Mouse (Mus musculus) spleen, postnatal 14 days (tissue): ENCODE measurements around the gene Tph2.
"Not testable (repeated sequence)": the region's sequence is repeated elsewhere in the genome, so short reads cannot be mapped to it uniquely, and the experiment has no call there.

Source experiments
- DNase-seq, 2 experiments: peaks; one replicate each; pipeline ENCODE4 v3.0.0; 2021 to 2022; ENCODE audit warnings: low spot score in 2 of 2

The Tph2 gene

DNA sequence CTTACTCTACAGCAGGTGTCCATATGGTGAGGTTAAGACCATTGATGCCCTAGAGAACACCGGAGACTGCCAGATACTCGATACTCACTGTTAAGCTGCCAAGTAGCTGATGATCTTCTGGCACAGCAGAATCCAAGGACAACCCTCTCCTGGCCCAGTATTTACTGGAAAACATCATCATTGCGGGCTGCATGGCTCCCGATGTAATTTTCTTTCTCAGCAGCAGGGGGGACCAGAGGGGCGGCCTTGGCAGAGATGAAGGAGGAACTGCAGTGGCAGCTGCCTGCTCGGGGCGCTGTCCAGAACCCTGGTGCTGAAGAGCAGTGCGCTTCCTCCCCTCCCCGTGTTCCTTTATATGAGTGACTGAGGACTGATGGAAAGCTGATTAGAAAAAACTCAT, at the start of gene Tph2:
Gene Tph2, minus strand, starts transcription at position 326 of the 400 bp plus-strand sequence.
- DNase-seq, result peak; percentile 32 to 50

DNA sequence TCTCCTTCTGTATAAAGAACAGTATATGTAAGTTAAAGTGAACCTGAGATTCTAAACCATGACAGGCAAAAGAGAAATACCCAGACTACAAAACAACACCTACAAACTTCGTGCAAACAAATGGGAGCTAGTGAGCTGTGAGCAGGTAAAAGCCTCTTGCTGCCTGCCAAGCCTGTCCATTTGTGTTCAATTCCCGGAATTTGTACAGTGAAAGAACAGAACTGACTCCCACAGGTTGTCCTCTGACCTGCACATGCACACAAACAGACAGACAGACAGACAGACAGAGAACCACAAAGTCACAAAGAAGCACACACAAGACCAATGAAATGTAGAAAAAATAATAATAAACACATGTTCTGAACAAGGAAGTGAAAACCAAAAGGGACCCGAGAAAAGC, 49.0 kb upstream of the Tph2 start:
- no peak for DNase-seq

DNA sequence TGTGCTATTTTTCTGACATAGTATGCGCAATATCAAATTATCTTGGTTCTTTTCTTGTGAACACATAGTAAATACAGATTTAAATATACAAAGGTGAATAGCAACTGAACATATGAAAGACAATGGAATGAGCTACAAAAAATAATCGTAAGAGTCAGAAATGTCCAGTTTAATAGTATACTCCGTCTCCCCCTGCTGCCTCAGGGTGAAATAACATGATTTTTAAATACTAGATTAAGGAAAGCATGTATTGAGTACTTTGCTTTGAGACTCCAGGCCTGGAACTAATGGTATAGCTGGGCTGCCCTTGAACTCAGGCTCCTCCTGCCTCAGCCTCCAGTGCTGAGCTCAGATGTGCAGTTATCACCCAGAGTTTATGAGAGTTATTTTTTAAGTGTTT, 47.7 kb upstream of the Tph2 start:
- DNase-seq, result no peak

DNA sequence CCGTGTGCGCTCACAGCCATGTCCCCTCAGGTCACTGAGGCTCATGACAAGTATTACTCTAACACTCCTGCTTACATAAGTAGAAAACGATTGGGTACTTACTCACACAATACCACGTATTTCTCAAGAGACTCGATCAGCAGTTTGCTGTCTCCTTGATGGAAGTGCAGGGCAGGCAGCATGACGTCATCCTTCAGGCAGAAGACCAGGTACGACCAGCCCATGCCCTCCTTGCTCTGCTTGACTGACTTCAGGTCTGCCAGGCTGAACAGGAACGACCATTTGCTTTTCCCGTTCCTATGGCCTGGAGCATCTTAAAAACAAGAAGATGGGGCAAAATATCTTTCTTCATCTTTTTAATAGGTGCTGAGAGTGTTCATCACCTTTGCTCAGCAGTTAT, 44.2 kb upstream of the Tph2 start:
- no peak for DNase-seq

DNA sequence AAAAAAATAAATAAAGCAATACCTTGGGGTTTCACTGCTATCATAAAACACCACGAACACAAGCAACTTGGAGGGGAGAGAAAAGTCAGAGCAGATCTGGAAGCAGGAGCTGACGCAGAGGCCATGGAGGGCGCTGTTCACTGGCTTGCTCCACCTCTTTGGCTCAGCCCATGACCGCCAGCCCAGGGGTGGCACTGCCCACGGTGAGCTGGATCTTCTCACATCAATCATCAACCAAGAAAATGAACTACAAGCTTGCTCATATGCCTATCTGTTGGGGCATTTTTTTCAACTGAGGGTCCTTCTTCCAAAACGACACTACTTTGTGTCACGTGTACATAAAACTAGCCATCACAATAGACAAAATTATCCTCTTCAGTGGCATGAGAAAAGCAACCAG, 41.8 kb upstream of the Tph2 start:
- DNase-seq, result no peak

DNA sequence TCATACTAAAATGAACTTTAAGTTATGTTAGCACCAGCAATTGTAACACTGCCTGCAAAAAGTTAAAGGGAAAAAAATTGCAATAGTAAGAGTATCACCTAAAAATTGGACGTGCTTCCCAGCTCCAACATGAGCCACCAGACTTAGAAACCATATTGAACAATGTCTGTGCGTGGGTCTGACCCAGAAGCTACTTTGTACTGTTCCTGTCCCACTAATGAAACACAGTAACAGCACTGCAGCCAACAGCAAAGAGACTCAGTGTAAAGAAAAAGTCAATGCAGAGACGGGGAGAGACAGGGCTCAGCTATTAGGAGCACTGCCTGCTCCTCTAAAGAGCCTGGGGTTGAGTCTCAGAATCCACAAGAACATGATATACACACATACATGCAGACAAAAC, 39.0 kb upstream of the Tph2 start:
- DNase-seq, result no peak

DNA sequence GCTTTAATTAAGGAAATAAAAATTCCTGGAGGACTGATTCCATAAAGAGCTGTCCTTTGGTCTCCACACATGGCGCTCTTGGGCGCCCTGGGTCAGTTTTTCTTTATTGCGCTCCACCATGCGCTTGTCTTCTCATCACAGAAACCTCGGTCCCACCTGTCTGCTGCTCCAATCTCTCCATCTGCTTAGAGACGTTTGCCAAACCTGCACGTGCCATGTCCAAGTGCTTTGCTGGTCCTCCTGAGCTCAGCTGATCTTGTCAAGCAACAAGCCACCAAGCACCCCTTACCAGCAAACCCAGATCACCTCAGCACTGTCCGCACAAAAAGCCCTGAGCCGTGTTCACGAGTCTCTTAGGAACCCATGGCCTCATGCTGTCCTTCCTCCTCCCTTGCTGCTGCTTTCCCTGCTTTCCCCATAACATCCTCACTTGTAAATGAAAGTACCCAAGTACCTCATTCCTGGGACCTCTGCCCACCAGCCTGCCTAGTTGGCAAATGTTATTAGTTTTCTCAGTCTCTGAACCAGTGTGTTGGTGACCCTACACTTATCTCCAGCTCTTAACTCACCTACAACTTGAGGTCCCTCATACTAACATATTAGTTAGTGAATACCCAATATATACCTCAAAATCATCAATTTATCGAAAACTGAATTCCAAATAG, 28.2 kb upstream of the Tph2 start:
- DNase-seq, result no peak

DNA sequence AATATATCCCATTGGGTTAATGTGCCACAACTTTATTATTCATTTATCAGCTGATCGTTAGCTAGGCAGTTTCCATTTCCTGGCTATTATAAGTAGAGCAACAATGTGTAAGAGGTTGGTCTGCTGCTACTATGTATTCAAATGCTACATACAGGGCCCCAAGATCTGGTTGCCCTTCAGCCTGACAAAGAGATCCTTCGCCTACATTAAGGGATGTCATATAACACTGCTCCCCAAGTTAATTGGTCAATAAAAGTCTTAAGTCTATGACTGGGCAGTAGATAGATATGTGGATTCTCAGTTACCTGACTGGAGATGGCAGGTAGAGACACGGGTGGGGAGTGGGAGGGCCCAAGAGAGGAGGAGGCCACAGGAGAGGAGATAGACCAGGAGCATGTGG, 21.0 kb upstream of the Tph2 start:
- DNase-seq, result no peak

DNA sequence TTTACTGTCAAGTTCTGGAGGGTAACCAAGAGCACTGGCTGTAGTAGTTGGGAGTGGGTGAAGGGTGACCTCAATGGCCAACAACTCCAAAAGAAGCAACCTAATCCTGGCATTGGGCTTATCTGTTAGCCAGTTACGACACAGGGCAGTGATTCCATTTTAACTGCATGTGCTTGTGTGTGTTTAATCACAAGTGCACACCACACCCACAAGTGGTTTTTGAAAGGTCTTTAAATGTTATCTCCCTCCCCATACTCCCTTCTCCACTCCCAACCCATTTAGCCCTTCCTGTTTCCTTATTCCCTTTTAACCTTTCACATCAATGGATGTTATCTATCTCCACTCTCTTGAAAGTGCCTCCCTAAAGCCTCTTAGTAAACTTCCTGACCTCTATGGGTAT, 20.5 kb upstream of the Tph2 start:
- DNase-seq, result no peak

DNA sequence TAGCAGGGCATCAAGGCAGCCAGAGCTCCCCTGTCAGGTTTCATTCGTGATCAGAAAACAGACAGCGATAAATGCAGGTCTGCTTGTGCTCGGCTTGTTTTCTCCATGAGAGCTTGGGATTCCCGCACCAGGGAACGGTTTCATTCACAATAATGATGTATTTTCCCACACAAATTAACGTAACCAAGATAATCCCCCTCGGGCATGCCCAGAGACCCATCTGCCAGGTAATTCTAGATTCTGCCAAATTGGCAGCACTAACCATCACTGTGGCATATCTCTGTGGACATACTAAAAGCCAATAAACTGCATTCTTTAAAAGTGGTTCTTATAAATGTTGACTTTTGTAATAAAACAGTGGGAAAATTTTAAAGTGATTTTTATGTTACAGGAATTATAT, 6.4 kb upstream of the Tph2 start:
- DNase-seq, result no peak

DNA sequence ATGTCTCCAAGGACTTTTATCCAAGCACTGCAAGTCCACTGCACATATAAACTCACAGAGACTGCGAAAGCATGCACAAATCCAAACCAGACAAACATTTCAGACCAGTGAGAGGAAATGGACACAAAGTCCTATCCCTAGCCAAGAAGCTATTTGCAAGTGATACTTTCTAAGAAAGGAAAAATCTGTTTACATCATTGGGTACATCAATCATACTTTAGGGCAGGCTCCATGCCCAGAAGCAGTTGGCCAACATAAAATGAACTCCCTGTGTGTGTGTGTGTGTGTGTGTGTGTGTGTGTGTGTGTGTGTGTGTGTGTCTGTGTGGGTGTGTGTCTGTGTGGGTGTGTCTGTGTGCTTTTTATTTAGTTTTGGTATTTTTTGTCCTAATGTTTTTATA, 2.6 kb upstream of the Tph2 start:
- no peak for DNase-seq

DNA sequence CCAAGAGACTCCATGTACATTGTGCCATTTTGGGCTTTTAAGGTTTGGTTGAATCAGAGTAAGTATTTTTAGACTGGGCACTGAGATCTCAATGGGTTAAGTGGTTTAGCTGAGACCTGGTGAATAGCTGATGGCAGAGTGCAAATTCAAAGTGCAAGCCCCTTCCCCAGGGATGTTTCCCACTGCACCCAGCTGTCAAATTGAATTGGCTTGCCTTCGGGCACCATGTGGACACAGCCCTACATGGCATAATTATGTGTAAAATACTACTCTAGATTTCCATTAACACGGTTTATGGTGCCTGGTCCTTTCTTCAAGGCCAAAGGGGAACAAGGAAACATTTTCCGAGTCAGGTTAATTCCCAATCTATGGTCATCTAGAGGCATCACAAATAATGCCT, 3.8 kb downstream of the Tph2 start:
- no peak for DNase-seq

DNA sequence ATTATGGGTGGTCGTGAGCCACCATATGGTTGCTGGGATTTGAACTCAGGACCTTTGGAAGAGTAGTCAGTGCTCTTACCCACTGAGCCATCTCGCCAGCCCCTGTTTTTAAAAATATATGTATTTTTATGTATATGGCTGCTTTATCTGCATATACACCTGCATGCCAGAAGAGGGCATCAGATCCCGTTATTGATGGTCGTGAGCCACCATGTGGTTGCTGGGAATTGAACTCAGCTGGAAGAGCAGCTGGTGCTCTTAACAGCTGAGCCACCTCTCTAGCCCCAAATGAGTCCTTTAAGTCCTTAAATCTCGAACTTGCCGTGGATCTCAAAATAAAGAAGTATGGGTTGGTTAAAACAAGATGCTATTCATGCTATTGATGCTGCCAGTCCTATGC, 6.8 kb downstream of the Tph2 start:
- not testable (repeated sequence) for DNase-seq

DNA sequence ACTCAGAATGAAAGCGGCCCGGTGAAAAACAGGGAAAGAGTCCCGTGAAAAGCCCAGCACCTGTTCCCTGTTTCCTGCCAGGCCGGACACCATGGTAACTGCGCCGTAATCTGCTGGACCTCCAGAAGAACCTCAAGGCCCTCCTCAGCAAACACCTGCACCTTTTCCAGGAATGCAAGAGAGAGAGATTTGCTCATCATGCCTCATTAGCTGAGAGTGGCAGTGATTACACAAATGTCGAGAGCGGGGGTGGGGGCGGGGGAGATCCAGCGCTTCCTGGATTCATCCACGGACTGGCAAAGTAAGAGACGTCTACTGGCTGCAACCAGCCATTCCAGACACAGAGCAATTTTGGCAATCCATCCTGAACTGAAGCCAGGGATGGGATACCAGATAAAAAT, 9.2 kb downstream of the Tph2 start:
- no peak for DNase-seq

DNA sequence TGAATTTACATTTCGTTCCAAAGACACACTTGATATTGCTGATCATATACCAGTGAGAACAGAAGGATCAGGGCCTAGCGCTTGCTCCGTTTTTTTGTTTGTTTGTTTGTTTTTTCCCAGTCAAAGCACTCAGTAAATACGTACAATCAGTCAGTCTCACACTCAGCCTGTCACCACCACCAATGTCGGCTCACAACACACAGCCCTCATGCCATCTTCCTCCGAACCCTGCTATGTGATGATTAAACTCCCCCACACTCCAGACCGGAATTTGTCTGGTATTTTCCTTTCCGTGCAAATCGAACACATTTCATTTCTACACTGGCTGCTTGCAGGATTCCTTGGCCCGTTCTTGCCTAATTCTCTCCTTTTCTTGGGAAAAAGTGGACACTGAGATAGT, 11.5 kb downstream of the Tph2 start:
- DNase-seq, result no peak

DNA sequence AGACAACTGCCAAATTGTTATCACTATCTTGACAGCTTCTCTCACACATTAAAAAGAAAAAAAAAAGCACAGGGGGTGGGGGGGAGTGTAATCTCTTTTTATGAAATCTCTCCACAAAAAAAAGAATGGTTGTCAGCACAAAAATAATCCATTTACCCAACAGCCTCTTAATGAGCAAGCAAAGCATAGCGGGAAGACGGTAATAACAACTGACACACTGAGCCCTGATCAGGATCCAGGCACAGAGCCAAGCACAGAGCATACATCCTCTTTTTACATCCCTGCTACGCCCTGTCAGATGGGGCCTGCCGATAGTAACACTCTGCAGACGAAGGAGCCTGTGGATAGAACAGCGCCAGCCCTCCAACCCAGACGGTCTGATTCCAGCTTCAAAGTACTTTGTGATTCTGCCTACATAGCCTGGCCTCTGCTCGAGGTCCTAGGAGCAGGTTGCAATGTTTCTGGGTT, 13.4 kb downstream of the Tph2 start:
- DNase-seq, result no peak

DNA sequence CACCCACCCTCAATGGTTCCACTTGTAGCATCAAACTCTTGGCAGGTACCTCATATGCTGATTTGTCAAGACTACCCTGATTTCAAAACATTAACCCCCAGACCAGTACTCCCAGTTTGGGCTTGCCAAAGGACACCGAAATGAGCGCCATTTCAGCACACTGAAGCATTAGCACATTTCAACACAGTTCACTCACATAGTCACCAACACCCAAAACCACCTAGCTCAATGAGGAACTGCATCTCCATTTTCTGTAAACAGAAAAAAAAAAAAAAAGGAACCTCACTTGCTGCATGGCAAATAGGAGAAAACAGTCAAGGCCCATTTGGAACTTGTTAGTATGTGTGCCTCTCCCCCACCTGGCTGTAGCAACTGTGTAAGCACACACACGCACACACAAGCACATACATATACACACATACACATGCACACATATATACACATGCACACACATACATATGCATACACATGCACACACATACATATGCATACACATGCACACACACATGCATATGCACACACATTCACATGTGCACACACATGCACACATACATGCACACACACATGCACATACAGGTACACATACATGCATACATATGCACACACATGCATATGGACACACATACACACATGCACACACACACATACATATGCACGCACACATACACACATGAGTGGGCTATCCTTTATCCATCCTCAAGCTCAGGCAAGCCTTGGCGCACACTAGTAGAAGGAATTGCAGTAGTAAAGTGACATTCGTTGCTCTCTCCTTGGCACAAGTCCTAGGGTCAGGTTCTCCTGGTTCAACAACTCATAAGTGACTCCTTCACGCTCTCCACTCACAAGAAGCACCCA, 14.1 kb downstream of the Tph2 start:
- DNase-seq, result no peak

DNA sequence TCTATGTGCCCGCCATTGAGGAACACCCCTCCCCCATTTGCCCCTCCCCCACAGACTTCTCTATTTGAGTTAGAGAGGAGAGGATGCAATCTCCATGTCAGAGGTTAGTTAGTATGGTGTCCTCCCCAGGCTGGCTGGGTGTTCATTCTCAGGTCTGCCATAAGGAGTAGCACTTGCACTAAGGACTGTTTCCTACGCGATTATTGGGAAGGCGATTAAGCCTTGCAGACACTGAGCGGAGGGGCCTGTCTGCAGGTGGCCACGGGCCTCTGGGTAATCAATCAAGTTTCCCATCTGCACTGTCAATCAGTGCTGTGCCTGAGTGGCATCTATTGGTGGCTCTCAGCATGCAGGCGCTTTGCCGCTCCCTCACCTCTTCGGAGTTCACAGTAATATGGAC, 15.4 kb downstream of the Tph2 start:
- DNase-seq, result no peak

DNA sequence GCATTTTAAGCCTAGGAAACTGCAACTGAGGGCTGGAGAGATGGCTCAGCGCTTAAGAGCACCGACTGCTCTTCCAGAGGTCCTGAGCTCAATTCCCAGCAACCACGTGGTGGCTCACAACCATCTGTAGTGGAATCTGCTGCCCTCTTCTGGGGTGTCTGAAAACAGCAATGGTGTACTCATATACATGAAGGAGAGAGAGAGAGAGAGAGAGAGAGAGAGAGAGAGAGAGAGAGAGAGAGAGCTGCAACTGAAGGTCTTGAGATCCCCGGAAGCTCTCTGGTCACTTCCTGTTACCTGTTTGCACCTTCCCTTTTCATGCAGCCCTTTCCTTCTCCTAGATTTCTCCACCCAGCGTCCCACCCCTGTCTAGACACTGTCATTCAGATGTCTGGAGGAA, 24.5 kb downstream of the Tph2 start:
- no peak for DNase-seq

DNA sequence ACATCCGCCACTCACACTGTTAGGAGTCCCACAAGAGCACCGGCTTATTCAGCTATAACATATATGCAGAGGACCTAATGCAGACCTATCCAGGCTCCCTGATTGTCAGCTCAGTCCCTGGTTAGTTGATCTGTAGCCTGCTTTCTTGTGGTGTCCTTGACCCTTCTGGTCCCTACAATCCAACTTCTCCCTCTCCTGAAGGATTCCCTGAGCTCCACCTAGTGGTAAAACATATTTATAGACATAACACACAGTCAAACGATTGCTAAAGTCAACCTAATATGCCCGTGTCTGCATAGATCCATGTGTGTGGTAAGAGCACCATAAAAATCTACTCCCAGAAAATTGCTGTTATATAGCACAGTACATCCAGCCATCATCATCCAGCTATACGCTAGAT, 37.5 kb downstream of the Tph2 start:
- DNase-seq, result no peak

DNA sequence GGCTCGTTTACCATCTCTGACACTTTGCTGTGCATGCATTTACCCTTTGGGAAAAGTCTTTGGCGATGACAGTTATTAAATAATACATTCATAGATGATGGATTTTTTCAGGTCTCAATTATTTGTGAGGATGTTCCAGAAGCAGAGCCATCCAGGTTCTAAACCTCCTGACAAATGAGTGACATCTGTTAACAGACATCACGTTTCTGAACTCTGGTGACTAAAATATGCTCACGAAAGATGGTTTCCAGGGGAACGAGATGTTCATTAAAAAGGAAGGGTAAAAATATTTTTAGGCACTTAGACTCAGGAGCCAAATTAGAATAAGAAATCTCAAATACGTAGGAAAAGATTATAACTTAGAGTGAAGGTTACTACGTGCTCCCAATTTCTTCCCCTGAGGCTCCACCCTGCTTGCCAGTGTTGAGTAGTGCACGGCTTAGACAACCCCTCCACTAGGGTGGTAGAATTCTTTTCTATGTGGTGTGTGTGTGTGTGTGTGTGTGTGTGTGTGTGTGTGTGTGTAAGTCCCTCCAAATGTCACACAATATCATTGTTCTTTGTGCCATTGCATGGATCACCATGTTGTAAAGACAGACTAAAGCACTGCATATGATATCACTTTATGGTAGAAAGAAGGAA, 38.4 kb downstream of the Tph2 start:
- DNase-seq, result no peak

DNA sequence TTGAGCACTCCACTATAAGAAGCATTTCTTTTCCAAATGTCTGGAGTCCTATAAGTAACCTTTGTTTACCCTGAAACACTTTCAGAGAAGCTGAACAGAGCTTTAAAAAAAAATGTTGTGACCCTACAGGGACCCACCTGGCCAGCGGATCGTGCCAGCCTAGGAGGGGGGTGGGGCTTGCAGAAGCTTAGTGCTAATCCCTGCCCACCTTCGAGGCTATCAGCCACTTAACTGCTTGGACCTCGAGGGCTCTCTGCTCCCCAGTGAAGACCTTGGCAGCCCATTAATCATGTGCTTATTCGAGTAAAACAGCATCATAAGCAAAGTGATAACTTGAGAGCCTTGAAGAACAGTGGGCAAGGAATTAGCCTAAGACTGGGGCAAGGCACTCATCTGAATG, 40.3 kb downstream of the Tph2 start:
- DNase-seq, result no peak

DNA sequence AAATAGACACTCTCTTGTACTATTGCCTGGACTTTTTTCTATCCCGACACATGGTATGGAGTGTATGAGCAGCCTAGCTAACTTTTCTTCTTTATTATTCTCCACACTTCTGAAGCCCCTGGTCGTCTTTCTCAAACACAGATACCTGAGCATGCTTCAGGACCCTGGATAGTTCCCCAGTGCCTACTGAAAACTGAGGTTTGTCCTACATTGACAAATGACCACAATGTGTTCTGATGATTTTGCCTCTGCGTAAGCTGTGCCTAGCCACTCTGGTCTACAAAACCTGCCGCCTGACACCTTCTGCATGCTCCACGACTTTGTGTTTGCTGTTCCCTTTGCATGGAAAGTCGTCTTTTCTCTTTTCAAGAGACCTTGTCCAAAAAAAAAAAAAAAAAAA, 41.2 kb downstream of the Tph2 start:
- no peak for DNase-seq
